Mouse (Mus musculus) hindlimb bud, embryonic 11.5 days (tissue): ENCODE measurements at regions not wholly inside any gene's neighbourhood (a gene's known extent, or its start where the extent isn't known, plus 50 kb on each side); places are given as distances from the start of the nearest gene placed in this dataset.

Experiments used
- DNase-seq: peaks from one replicate; pipeline ENCODE4 v3.0.0-alpha.2; 2012; ENCODE audit warnings: low read depth, low spot score; ENCODE audit errors: extremely low spot score

- DNase-seq = no peak
These were observed 151.0 kb upstream of the 1700012A03Rik start for GRCm38 (mm10) chr6:31899055-31899454.

GRCm38 (mm10) chr6:31898609-31899008, 151.4 kb upstream of the 1700012A03Rik start:
- DNase-seq = no peak

GRCm38 (mm10) chr6:31897001-31897400, 153.0 kb upstream of the 1700012A03Rik start:
- DNase-seq = no peak

GRCm38 (mm10) chr6:31895835-31896234, 154.2 kb upstream of the 1700012A03Rik start:
- no peak for DNase-seq

- DNase-seq = no peak
These were observed 163.1 kb upstream of the 1700012A03Rik start for GRCm38 (mm10) chr6:31886931-31887330.

- DNase-seq = peak; percentile 14
These were observed 164.8 kb upstream of the 1700012A03Rik start for GRCm38 (mm10) chr6:31885196-31885595.

GRCm38 (mm10) chr6:31883726-31884125, 166.3 kb upstream of the 1700012A03Rik start:
- DNase-seq = peak; percentile 61

- no peak for DNase-seq
These were observed 175.4 kb upstream of the 1700012A03Rik start for GRCm38 (mm10) chr6:31874616-31875015.

- DNase-seq = no peak
These were observed 176.1 kb upstream of the 1700012A03Rik start for GRCm38 (mm10) chr6:31873911-31874310.

GRCm38 (mm10) chr6:31871766-31872165, 178.3 kb upstream of the 1700012A03Rik start:
- no peak for DNase-seq

- DNase-seq = no peak
These were observed 188.1 kb upstream of the 1700012A03Rik start for GRCm38 (mm10) chr6:31861996-31862395.

GRCm38 (mm10) chr6:31859621-31860020, 190.4 kb upstream of the 1700012A03Rik start:
- no peak for DNase-seq

GRCm38 (mm10) chr6:31854261-31854660, 195.8 kb upstream of the 1700012A03Rik start:
- no peak for DNase-seq

- no peak for DNase-seq
These were observed 203.7 kb upstream of the 1700012A03Rik start for GRCm38 (mm10) chr6:31846319-31846718.

GRCm38 (mm10) chr6:31845671-31846070, 204.4 kb upstream of the 1700012A03Rik start:
- no peak for DNase-seq

GRCm38 (mm10) chr6:31840621-31841020, 209.4 kb upstream of the 1700012A03Rik start:
- no peak for DNase-seq

GRCm38 (mm10) chr6:31838588-31838987, 211.5 kb upstream of the 1700012A03Rik start:
- DNase-seq = no peak

GRCm38 (mm10) chr6:31835795-31836194, 214.3 kb upstream of the 1700012A03Rik start:
- DNase-seq = no peak

GRCm38 (mm10) chr6:31834503-31834902, 215.5 kb upstream of the 1700012A03Rik start:
- DNase-seq = no peak

GRCm38 (mm10) chr6:31830610-31831009, 219.4 kb upstream of the 1700012A03Rik start:
- no peak for DNase-seq

- DNase-seq = no peak
These were observed 226.4 kb upstream of the 1700012A03Rik start for GRCm38 (mm10) chr6:31823616-31824015.

- DNase-seq = no peak
These were observed 227.6 kb upstream of the 1700012A03Rik start for GRCm38 (mm10) chr6:31822186-31823085.

GRCm38 (mm10) chr6:31821621-31822020, 228.4 kb upstream of the 1700012A03Rik start:
- DNase-seq = no peak
